Mouse (Mus musculus) myocyte (in vitro differentiated cells): ENCODE data around the gene Wdr72. TPM values are rescaled to one million over a fixed set of nuclear protein-coding genes. Genes with fewer than 3 reads are reported as not detected.

Source experiments
- H3K27me3 ChIP-seq: one replicate; pipeline ENCODE4 v1.6.1; 2011; ENCODE audit not compliant: control insufficient read depth, insufficient read depth, insufficient read length
- H3K36me3 ChIP-seq: one replicate; pipeline ENCODE4 v1.6.1; 2011; ENCODE audit not compliant: control insufficient read depth, insufficient read depth
- H3K4me2 ChIP-seq: one replicate; pipeline ENCODE4 v1.6.1; 2011; ENCODE audit warnings: low read depth, control low read depth
- H3K4me3 ChIP-seq: one replicate; pipeline ENCODE4 v1.5.1; 2011; ENCODE audit warnings: mild to moderate bottlenecking, control low read depth, moderate library complexity
- H3K79me2 ChIP-seq: one replicate; pipeline ENCODE4 v1.6.1; 2011; ENCODE audit not compliant: control insufficient read depth, insufficient read depth
- H3ac ChIP-seq: one replicate; pipeline ENCODE4 v1.6.1; 2011; ENCODE audit not compliant: control insufficient read depth, insufficient read length
- CEBPB ChIP-seq: IDR thresholded peaks from 2 replicates; pipeline ENCODE4 v1.6.1; 2011; ENCODE audit warnings: mild to moderate bottlenecking, moderate library complexity; ENCODE audit not compliant: poor library complexity, insufficient read depth, severe bottlenecking
- E2F4 ChIP-seq: IDR thresholded peaks from one replicate; pipeline ENCODE4 v1.6.1; 2011; ENCODE audit warnings: mild to moderate bottlenecking, control low read depth, moderate library complexity; ENCODE audit not compliant: insufficient read depth
- MAX ChIP-seq: IDR thresholded peaks from one replicate; pipeline ENCODE4 v1.6.1; 2011; ENCODE audit warnings: low read depth, mild to moderate bottlenecking, control low read depth
- MYOD1 ChIP-seq, 3 experiments: IDR thresholded peaks; one replicate each; pipeline ENCODE4 v1.6.1; 2011; ENCODE audit warnings: control low read depth in 2 of 3, low read depth in 2 of 3, mild to moderate bottlenecking in 2 of 3, moderate library complexity in 1 of 3; ENCODE audit not compliant: insufficient read length in 2 of 3, control insufficient read depth in 1 of 3
- MYOG ChIP-seq, 3 experiments: IDR thresholded peaks; one replicate each; pipeline ENCODE4 v1.6.1; 2011; ENCODE audit warnings: control low read depth in 2 of 3, low read depth in 2 of 3, mild to moderate bottlenecking in 2 of 3; ENCODE audit not compliant: insufficient read length in 2 of 3, control insufficient read depth in 1 of 3, insufficient read depth in 1 of 3
- POLR2A ChIP-seq: IDR thresholded peaks from one replicate; pipeline ENCODE4 v1.6.1; 2011; ENCODE audit warnings: low read depth, mild to moderate bottlenecking, control low read depth, moderate library complexity; ENCODE audit not compliant: insufficient read length
- POLR2AphosphoS2 ChIP-seq: IDR thresholded peaks from one replicate; pipeline ENCODE4 v1.6.1; 2011; ENCODE audit warnings: low read depth, control low read depth; ENCODE audit not compliant: insufficient read length
- REST ChIP-seq: IDR thresholded peaks from one replicate; pipeline ENCODE4 v1.6.1; 2011; ENCODE audit warnings: mild to moderate bottlenecking, control low read depth, moderate library complexity; ENCODE audit not compliant: insufficient read depth, insufficient read length
- SRF ChIP-seq: IDR thresholded peaks from one replicate; pipeline ENCODE4 v1.6.1; 2011; ENCODE audit warnings: low read depth; ENCODE audit not compliant: control insufficient read depth, insufficient read length
- TCF12 ChIP-seq: IDR thresholded peaks from one replicate; pipeline ENCODE4 v1.6.1; 2011; ENCODE audit warnings: mild to moderate bottlenecking, control low read depth; ENCODE audit not compliant: poor library complexity, insufficient read depth, severe bottlenecking
- TCF3 ChIP-seq: IDR thresholded peaks from one replicate; pipeline ENCODE4 v1.6.1; 2011; ENCODE audit warnings: low read depth, control low read depth; ENCODE audit not compliant: insufficient read length
- USF1 ChIP-seq: IDR thresholded peaks from one replicate; pipeline ENCODE4 v1.6.1; 2011; ENCODE audit warnings: low read depth, mild to moderate bottlenecking, control low read depth, moderate library complexity
- polyA plus RNA-seq: library from polyadenylated mRNA; unstranded; fragments of >200 nt; fragmentation: generic; extraction: Trizol; gene quantifications from one replicate; pipeline ENCODE4 v1.2.1, GENCODE M21; 2012; ENCODE audit warnings: missing spikeins

Wdr72 gene
- polyA plus RNA-seq, 1 experiment: not detected

DNA sequence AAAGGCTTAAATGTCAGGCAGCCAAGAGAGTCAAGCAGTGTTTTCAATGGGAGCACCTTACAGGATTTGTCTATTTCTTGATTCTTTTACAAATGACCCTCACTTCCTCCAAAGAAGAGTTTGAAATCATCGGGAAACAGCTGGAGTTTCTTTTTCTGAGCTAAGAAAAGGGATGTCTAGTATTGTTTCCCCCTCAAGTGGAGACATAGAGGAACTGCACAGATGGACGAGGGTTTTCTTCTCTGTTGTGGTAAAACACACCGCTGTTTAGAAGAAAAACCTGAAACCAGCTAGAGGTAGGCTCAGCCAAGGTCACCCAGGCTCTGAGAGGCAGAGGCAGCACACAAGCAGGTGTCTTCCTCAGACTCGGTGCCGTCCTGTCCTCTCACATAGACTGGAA, 29.9 kb upstream of the Wdr72 start:
- H3K36me3 ChIP-seq: no peaks in the 10 kb centered on the region
- peak overlapping the region; percentile 15 for H3K4me2 ChIP-seq
- no peak for TF ChIP-seq E2F4
- no peak for TF ChIP-seq TCF12
- TF ChIP-seq MYOD1 (IDR thresholded peaks at IDR 0.05; ENCODE audit: control insufficient read depth in 1 of 3, insufficient read length in 2 of 3, low read depth in 2 of 3): no peak
- TF ChIP-seq POLR2A: no peak
- TF ChIP-seq TCF3: no peak
- no peak for TF ChIP-seq CEBPB
- no peak overlapping the region for H3K4me3 ChIP-seq
- no peak overlapping the region for H3ac ChIP-seq
- H3K79me2 ChIP-seq: no peaks in the 10 kb centered on the region
- H3K27me3 ChIP-seq: no peaks in the 10 kb centered on the region

DNA sequence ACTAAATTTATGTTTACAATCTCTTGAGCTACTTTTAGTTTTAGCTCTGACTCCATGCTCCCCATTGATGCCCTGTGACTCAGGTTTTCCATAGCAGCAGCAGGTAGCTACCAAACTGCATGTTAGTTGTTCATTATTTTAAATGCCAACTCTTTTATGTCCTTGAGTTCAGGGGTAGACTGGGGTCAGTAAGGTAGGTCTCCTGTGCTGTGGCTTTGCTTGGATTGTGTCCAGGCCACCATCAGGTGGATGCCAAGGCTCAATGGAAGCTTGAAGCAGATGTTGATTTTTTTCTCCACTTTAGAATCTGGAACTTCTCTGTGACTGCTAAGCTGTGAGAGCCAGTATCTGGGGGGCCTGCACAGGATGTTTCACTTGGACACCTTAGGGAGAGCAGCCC, 8.6 kb upstream of the Wdr72 start:
- Histone ChIP-seq H3K4me3 (no peak overlapping the region), H3K79me2 (no peaks in the 10 kb centered on the region), H3K4me2 (no peak overlapping the region), H3ac (no peak overlapping the region), H3K36me3 (no peaks in the 10 kb centered on the region), H3K27me3 (no peaks in the 10 kb centered on the region)
- no peak for TF ChIP-seq E2F4
- TF ChIP-seq TCF12: no peak
- no peak for TF ChIP-seq TCF3
- no peak for TF ChIP-seq MYOD1 (IDR thresholded peaks at IDR 0.05; ENCODE audit: control insufficient read depth in 1 of 3, insufficient read length in 2 of 3, low read depth in 2 of 3)
- no peak for TF ChIP-seq USF1
- no peak for TF ChIP-seq MYOG (IDR thresholded peaks at IDR 0.05; ENCODE audit: control insufficient read depth in 1 of 3, insufficient read depth in 1 of 3, insufficient read length in 2 of 3, low read depth in 2 of 3)
- no peak for TF ChIP-seq CEBPB
- no peak for TF ChIP-seq MAX
- no peak for TF ChIP-seq SRF
- TF ChIP-seq POLR2AphosphoS2: no peak
- no peak for TF ChIP-seq REST
- TF ChIP-seq POLR2A: no peak

DNA sequence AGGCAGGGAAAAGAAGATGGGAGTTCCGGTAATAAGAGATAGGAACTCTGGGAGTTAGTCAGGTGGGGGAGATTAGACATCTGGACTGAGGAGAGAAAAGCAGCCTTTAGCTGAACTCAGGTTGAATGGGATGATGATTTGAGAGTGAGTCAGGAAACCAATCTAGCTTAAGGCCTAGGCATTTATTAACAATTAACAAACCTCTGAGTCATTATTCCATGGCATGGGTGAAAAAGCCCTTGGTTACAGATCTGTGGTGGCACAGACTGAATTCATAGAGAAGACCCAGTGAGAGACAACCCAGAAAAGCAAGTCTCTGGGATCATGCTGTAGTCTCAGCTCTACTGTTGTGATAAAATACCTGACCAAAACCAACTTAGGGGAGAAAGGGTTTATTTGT, 7.5 kb upstream of the Wdr72 start:
- Histone ChIP-seq H3K27me3 (no peaks in the 10 kb centered on the region), H3K79me2 (no peaks in the 10 kb centered on the region), H3ac (no peak overlapping the region), H3K4me3 (no peak overlapping the region), H3K4me2 (no peak overlapping the region), H3K36me3 (no peaks in the 10 kb centered on the region)
- TF ChIP-seq E2F4 (no peak), REST (no peak), MAX (no peak), SRF (no peak), CEBPB (no peak), MYOD1 (IDR thresholded peaks at IDR 0.05; ENCODE audit: control insufficient read depth in 1 of 3, insufficient read length in 2 of 3, low read depth in 2 of 3) (no peak), POLR2A (no peak), TCF3 (no peak), POLR2AphosphoS2 (no peak), USF1 (no peak), MYOG (IDR thresholded peaks at IDR 0.05; ENCODE audit: control insufficient read depth in 1 of 3, insufficient read depth in 1 of 3, insufficient read length in 2 of 3, low read depth in 2 of 3) (no peak), TCF12 (no peak)

DNA sequence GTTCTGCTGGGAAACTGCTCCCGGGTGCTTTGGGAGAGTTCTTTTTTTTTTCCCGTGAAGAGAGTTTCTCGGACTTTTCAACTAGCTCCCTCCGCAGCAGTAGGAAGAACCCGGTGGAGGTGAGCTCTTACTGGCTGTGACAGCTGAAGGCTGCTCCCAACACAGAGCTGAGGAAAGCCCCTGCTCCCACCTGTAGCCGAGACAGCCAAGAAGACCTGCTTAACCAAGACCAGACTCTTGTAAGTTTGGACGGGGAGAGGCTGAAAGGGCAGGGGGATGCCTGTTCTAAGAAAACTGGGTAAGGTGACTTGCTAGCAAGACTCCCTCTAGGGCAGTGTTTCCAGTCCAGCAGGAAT, 283 bp downstream of the Wdr72 start:
- peak overlapping the region; percentile 6 for H3K4me2 ChIP-seq
- H3K36me3 ChIP-seq: no peaks in the 10 kb centered on the region
- no peaks in the 10 kb centered on the region for H3K27me3 ChIP-seq
- no peak for TF ChIP-seq POLR2A
- TF ChIP-seq SRF: no peak
- H3ac ChIP-seq: no peak overlapping the region
- no peaks in the 10 kb centered on the region for H3K79me2 ChIP-seq
- H3K4me3 ChIP-seq: no peak overlapping the region

DNA sequence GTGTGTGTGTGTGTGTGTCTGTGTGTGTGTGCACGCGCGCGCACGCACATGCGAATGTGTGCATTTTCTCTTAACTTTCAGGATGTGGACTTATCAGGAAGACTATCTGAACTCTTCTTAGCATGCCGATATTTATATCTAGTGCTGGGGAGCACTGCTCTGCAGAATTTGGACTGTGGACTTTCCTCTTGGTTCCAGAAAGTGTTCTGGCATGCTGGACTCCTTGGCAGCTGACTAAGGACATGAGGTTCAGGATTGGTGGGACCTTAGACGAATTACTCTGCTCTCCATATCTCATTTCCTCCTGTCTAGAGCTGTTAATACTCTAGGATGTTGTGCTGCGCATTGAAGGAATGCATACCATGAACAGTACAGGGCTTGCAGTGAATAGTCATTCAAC, 2.4 kb downstream of the Wdr72 start:
- Histone ChIP-seq H3K4me2 (no peak overlapping the region), H3K27me3 (no peaks in the 10 kb centered on the region), H3ac (no peak overlapping the region), H3K36me3 (no peaks in the 10 kb centered on the region), H3K4me3 (no peak overlapping the region), H3K79me2 (no peaks in the 10 kb centered on the region)
- TF ChIP-seq E2F4: no peak
- TF ChIP-seq USF1: no peak
- TF ChIP-seq POLR2A: no peak
- TF ChIP-seq MYOG (IDR thresholded peaks at IDR 0.05; ENCODE audit: control insufficient read depth in 1 of 3, insufficient read depth in 1 of 3, insufficient read length in 2 of 3, low read depth in 2 of 3): no peak
- no peak for TF ChIP-seq SRF
- TF ChIP-seq MYOD1 (IDR thresholded peaks at IDR 0.05; ENCODE audit: control insufficient read depth in 1 of 3, insufficient read length in 2 of 3, low read depth in 2 of 3): no peak
- no peak for TF ChIP-seq POLR2AphosphoS2
- TF ChIP-seq TCF12: no peak
- no peak for TF ChIP-seq REST
- no peak for TF ChIP-seq TCF3
- no peak for TF ChIP-seq MAX
- no peak for TF ChIP-seq CEBPB
